Mouse (Mus musculus) CH12.LX (cell line): ENCODE results near the gene Inpp5a.

Experiments
- CTCF ChIP-seq, 2 experiments: IDR thresholded peaks in 1 of 2; conservative IDR thresholded peaks in 1 of 2; 2 replicates each; pipeline ENCODE4 v1.5.1; 2011 to 2012; ENCODE audit warnings: low read depth in 2 of 2, low read length in 2 of 2, improper control_type of control experiment in 1 of 2, inconsistent platforms in 1 of 2, mild to moderate bottlenecking in 1 of 2, moderate library complexity in 1 of 2
- E2F4 ChIP-seq: IDR thresholded peaks from 2 replicates; pipeline ENCODE4 v1.6.1; 2011; ENCODE audit warnings: low read depth, low read length, improper control_type of control experiment; ENCODE audit not compliant: insufficient replicate concordance
- EP300 ChIP-seq: IDR thresholded peaks from 2 replicates; pipeline ENCODE4 v1.6.1; 2011; ENCODE audit warnings: low read length, improper control_type of control experiment
- ETS1 ChIP-seq: conservative IDR thresholded peaks from 2 replicates; pipeline ENCODE4 v1.6.1; 2012; ENCODE audit warnings: low read depth, mild to moderate bottlenecking, inconsistent platforms, low read length, improper control_type of control experiment, moderate library complexity
- MAFK ChIP-seq: IDR thresholded peaks from 2 replicates; pipeline ENCODE4 v1.6.1; 2011; ENCODE audit warnings: low read length, improper control_type of control experiment; ENCODE audit not compliant: insufficient replicate concordance
- MXI1 ChIP-seq: IDR thresholded peaks from 2 replicates; pipeline ENCODE4 v1.6.1; 2011; ENCODE audit warnings: mild to moderate bottlenecking, low read depth, low read length, improper control_type of control experiment
- MYC ChIP-seq: IDR thresholded peaks from 2 replicates; pipeline ENCODE4 v1.6.1; 2011; ENCODE audit warnings: low read depth, mild to moderate bottlenecking, improper control_type of control experiment, low read length
- NRF1 ChIP-seq: IDR thresholded peaks from 2 replicates; pipeline ENCODE4 v1.6.1; 2014; ENCODE audit warnings: low read depth, mild to moderate bottlenecking, inconsistent platforms, low read length, improper control_type of control experiment, moderate library complexity
- TCF12 ChIP-seq: IDR thresholded peaks from 2 replicates; pipeline ENCODE4 v1.6.1; 2014; ENCODE audit warnings: low read depth, mild to moderate bottlenecking, inconsistent platforms, low read length, improper control_type of control experiment

DNA sequence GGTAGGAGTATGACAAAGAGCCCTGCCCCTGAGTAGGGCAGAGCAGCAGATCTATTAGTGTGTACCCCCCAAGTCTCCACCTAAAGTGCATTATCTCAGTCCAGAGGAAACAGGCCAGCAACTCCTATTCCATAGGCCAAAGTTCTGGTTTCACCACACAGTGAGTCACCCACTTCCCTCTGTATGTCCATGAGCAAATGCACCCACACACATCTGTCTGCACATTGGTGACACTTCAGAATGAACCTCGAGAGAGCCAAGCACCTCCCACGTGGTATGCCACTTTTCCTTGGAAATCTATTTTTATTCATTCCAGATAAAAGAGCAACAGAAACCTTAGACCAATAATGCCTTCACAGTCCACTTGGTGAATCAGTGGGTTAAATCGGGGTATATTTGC is 38.3 kb upstream of the Inpp5a start:
- no peak for TF ChIP-seq E2F4
- no peak for TF ChIP-seq CTCF (conservative IDR thresholded peaks at IDR 0.05 in 1 of 2, IDR thresholded peaks at IDR 0.05 in 1 of 2; ENCODE audit: low read depth in 2 of 2, low read length in 2 of 2)
- TF ChIP-seq TCF12 = no peak
- TF ChIP-seq ETS1 = no peak
- no peak for TF ChIP-seq MYC
- TF ChIP-seq NRF1 = no peak
- no peak for TF ChIP-seq MXI1
- TF ChIP-seq EP300 = no peak
- TF ChIP-seq MAFK = no peak
